Mouse (Mus musculus) limb, embryonic 12.5 days (tissue): ENCODE measurements around the gene Crot. TPM values are rescaled to one million over a fixed set of nuclear protein-coding genes. Genes with fewer than 3 reads are reported as not detected.

Experiments used
- ATAC-seq: fragments of 200-750 bp; cut with Nextera tagmentation; 2 replicates; pipeline ENCODE4 v1.8.0; 2017; ENCODE audit warnings: low read depth, moderate TSS enrichment; ENCODE audit not compliant: insufficient number of reproducible peaks, insufficient read depth, low FRiP score, low TSS enrichment
- H3K27ac ChIP-seq: fragments of 300-500 bp; sonication (generic); 2 replicates; pipeline ENCODE4 v1.5.1; 2016; ENCODE audit warnings: mild to moderate bottlenecking, moderate library complexity
- H3K27me3 ChIP-seq: fragments of 300-500 bp; sonication (generic); 2 replicates; pipeline ENCODE4 v1.6.1; 2016; ENCODE audit warnings: mild to moderate bottlenecking, moderate library complexity
- H3K36me3 ChIP-seq: fragments of 300-500 bp; sonication (generic); 2 replicates; pipeline ENCODE4 v1.6.1; 2016; ENCODE audit warnings: mild to moderate bottlenecking, moderate library complexity
- H3K4me1 ChIP-seq: fragments of 300-500 bp; sonication (generic); replicated peaks from 2 replicates; pipeline ENCODE4 v1.6.1; 2016
- H3K4me2 ChIP-seq: fragments of 300-500 bp; sonication (generic); 2 replicates; pipeline ENCODE4 v1.6.1; 2016; ENCODE audit warnings: mild to moderate bottlenecking, moderate library complexity
- H3K4me3 ChIP-seq: fragments of 300-500 bp; sonication (generic); replicated peaks from 2 replicates; pipeline ENCODE4 v1.5.1; 2016; ENCODE audit warnings: mild to moderate bottlenecking
- H3K9ac ChIP-seq: fragments of 300-500 bp; sonication (generic); replicated peaks from 2 replicates; pipeline ENCODE4 v1.6.1; 2016; ENCODE audit warnings: mild to moderate bottlenecking, moderate library complexity
- H3K9me3 ChIP-seq: fragments of 300-500 bp; sonication (generic); 2 replicates; pipeline ENCODE4 v1.6.1; 2016; ENCODE audit warnings: mild to moderate bottlenecking, moderate library complexity
- WGBS: fragments of 180-500 bp; shearing (Covaris S2); methylation state at CpG from one replicate; pipeline ENCODE4 v1.1.7; 2016; 5-methylcytosine and 5-hydroxymethylcytosine counted together
- polyA plus RNA-seq: library from polyadenylated mRNA; unstranded; fragments of >200 nt; fragmentation: Nextera tagmentation; extraction: Ambion mirVana; gene quantifications from 2 replicates; pipeline ENCODE4 v1.2.1, GENCODE M21; 2016

The Crot gene
- polyA plus RNA-seq, 1 experiment from 2014 or later: 49.9 TPM

- Histone ChIP-seq H3K4me1 (peaks cover 8% of the 10 kb centered on the region; the same call in 1 of the 2 replicates), H3K36me3 (peaks cover 19% of the 10 kb centered on the region; the same call in 1 of the 2 replicates), H3K27me3 (no peaks in the 10 kb centered on the region), H3K9ac (peak overlapping the region; percentile 86), H3K27ac (peak overlapping the region; percentile 93), H3K9me3 (no peaks in the 10 kb centered on the region), H3K4me3 (peak overlapping the region; percentile 72), H3K4me2 (peak overlapping the region; percentile 60)
- ATAC-seq: no peak
- WGBS: 14% methylated on average over 13 of the region's 13 CpGs
Observed at GRCm38 (mm10) chr5:8995966-8996685, 998 bp downstream of the Crot start.

DNA sequence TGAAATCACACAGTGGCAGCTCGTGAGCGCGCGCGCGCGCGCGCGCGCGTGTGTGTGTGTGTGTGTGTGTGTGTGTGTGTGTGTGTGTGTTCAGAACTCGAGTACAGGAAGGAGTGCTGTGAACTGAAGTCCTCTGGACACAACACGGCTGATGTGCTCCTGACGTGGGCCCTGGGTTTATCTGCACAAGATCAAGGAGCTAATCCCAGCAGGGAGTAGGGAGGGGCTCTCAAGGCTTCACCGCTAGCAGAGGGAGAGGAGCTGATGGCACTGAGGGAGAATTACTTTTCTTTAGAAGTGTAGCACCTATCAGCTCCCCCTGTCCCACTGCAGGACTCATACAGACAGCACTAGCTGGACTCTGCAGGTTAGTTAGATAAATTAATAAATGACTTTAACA is 5.5 kb downstream of the Crot start:
- Histone ChIP-seq H3K4me1 (peaks cover 8% of the 10 kb centered on the region; the same call in 1 of the 2 replicates), H3K27me3 (no peaks in the 10 kb centered on the region), H3K9me3 (no peaks in the 10 kb centered on the region), H3K9ac (no peak overlapping the region), H3K4me2 (no peak overlapping the region), H3K4me3 (no peak overlapping the region), H3K27ac (no peak overlapping the region), H3K36me3 (peaks cover 49% of the 10 kb centered on the region)
- no peak for ATAC-seq
- WGBS: 89% methylated on average over 16 of the region's 16 CpGs

- Histone ChIP-seq H3K27ac (no peak overlapping the region), H3K27me3 (no peaks in the 10 kb centered on the region), H3K4me3 (no peak overlapping the region), H3K9ac (no peak overlapping the region), H3K9me3 (no peaks in the 10 kb centered on the region), H3K4me1 (no peaks in the 10 kb centered on the region; the same call in 1 of the 2 replicates), H3K4me2 (no peak overlapping the region), H3K36me3 (peaks cover 56% of the 10 kb centered on the region)
- no peak for ATAC-seq
- WGBS: 89% methylated on average over 13 of the region's 13 CpGs
Observed at GRCm38 (mm10) chr5:8990526-8990925, 6.6 kb downstream of the Crot start.

- ATAC-seq: no peak
- Histone ChIP-seq H3K27me3 (no peaks in the 10 kb centered on the region), H3K9ac (no peak overlapping the region), H3K9me3 (no peaks in the 10 kb centered on the region), H3K27ac (no peak overlapping the region), H3K4me2 (no peak overlapping the region), H3K36me3 (peaks cover 61% of the 10 kb centered on the region), H3K4me1 (no peaks in the 10 kb centered on the region), H3K4me3 (no peak overlapping the region)
- 94% methylated on average over 5 of the region's 5 CpGs for WGBS
Observed at GRCm38 (mm10) chr5:8987925-8988324, 9.2 kb downstream of the Crot start.

DNA sequence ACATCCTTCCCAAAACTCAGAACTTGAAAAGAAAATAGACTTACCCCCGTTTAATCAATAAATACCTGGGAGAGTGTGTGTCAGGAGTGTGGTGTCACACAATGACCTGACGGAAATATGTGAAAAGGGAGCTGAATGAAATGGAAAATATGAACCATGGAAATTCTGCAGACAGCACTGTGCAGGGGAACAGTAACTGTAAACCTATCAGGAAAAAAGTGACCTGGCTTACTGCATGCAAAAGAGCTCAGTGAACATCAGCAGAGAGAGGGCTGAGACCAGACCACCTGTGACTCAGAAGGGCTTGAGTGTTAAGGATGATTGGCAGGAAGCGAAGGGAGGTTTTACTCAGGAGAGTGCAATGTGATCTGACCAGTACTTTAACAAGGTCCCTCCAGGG is 11.7 kb downstream of the Crot start:
- H3K9me3 ChIP-seq: no peaks in the 10 kb centered on the region
- ATAC-seq: no peak
- no peaks in the 10 kb centered on the region for H3K27me3 ChIP-seq
- no peak overlapping the region for H3K4me2 ChIP-seq
- H3K9ac ChIP-seq: no peak overlapping the region
- 88% methylated on average over 3 of the region's 3 CpGs for WGBS
- no peak overlapping the region for H3K27ac ChIP-seq
- no peaks in the 10 kb centered on the region for H3K4me1 ChIP-seq
- no peak overlapping the region for H3K4me3 ChIP-seq
- peaks cover 63% of the 10 kb centered on the region for H3K36me3 ChIP-seq

- H3K27ac ChIP-seq: no peak overlapping the region
- no peaks in the 10 kb centered on the region for H3K9me3 ChIP-seq
- peaks cover 57% of the 10 kb centered on the region for H3K36me3 ChIP-seq
- H3K27me3 ChIP-seq: no peaks in the 10 kb centered on the region
- H3K4me3 ChIP-seq: no peak overlapping the region
- H3K4me2 ChIP-seq: no peak overlapping the region
- no peaks in the 10 kb centered on the region for H3K4me1 ChIP-seq
- H3K9ac ChIP-seq: no peak overlapping the region
- no peak for ATAC-seq
Observed at GRCm38 (mm10) chr5:8974721-8975120, 22.4 kb downstream of the Crot start.

DNA sequence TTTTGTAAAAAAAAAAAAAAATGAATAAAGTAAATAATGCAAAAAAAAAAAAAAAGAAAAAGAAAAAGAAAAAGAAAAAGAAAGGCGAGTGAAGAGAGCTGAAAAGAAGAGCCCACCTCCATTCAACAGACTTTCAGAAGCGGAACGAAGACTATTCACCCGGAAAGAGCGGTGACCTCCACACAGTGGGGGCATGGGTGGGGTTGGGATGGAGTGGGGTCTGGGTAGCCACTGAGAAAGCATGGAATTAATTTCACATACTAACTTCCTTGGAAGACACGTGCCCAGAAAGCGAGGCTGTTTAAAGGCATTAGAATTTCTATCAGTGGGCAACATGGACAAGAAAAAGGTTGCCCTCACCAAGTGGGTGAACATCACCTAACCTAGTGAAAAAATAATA is 24.8 kb downstream of the Crot start:
- ATAC-seq: no peak
- Histone ChIP-seq H3K9ac (no peak overlapping the region), H3K9me3 (no peaks in the 10 kb centered on the region), H3K27me3 (no peaks in the 10 kb centered on the region), H3K4me3 (no peak overlapping the region), H3K27ac (no peak overlapping the region), H3K4me2 (no peak overlapping the region), H3K4me1 (no peaks in the 10 kb centered on the region), H3K36me3 (peaks cover 67% of the 10 kb centered on the region)
- WGBS: 96% methylated on average over 6 of the region's 7 CpGs

- no peak overlapping the region for H3K27ac ChIP-seq
- no peaks in the 10 kb centered on the region for H3K4me1 ChIP-seq
- H3K9me3 ChIP-seq: no peaks in the 10 kb centered on the region
- no peaks in the 10 kb centered on the region for H3K27me3 ChIP-seq
- ATAC-seq: no peak
- no peak overlapping the region for H3K4me3 ChIP-seq
- H3K4me2 ChIP-seq: no peak overlapping the region
- peaks cover 83% of the 10 kb centered on the region for H3K36me3 ChIP-seq
- 89% methylated on average over 2 of the region's 2 CpGs for WGBS
- no peak overlapping the region for H3K9ac ChIP-seq
Observed at GRCm38 (mm10) chr5:8970694-8971093, 26.4 kb downstream of the Crot start.

GRCm38 (mm10) chr5:8964487-8964886 is 32.6 kb downstream of the Crot start:
- H3K36me3 ChIP-seq: peaks cover 61% of the 10 kb centered on the region
- no peak overlapping the region for H3K4me3 ChIP-seq
- ATAC-seq: no peak
- no peaks in the 10 kb centered on the region for H3K9me3 ChIP-seq
- 92% methylated on average over 5 of the region's 5 CpGs for WGBS
- no peak overlapping the region for H3K9ac ChIP-seq
- no peak overlapping the region for H3K27ac ChIP-seq
- no peak overlapping the region for H3K4me2 ChIP-seq
- no peaks in the 10 kb centered on the region for H3K27me3 ChIP-seq
- H3K4me1 ChIP-seq: no peaks in the 10 kb centered on the region

DNA sequence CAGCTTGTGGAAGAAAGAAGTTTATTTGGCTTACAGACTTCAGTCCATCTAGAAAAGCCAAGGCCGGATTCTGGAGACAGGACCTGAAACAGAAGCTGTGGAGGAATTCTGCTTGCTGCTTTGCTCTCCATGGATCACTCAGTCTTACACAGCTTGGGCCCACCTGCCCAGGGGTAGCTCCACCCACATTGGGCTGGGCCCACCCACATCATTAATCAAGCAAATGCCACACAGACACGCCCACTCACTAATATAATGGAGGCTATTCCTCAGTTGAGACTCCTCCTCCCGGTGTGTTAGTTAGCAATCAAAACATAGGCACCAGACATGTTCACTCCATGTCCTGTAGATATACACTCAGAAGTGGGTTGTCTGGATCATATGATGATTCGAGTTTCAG is 36.6 kb downstream of the Crot start:
- Histone ChIP-seq H3K9me3 (no peaks in the 10 kb centered on the region), H3K27ac (no peak overlapping the region), H3K4me3 (no peak overlapping the region), H3K9ac (no peak overlapping the region), H3K4me1 (no peaks in the 10 kb centered on the region), H3K27me3 (no peaks in the 10 kb centered on the region), H3K4me2 (no peak overlapping the region), H3K36me3 (peaks cover 24% of the 10 kb centered on the region)
- ATAC-seq: no peak
- WGBS: 81% methylated on average over 4 of the region's 4 CpGs

DNA sequence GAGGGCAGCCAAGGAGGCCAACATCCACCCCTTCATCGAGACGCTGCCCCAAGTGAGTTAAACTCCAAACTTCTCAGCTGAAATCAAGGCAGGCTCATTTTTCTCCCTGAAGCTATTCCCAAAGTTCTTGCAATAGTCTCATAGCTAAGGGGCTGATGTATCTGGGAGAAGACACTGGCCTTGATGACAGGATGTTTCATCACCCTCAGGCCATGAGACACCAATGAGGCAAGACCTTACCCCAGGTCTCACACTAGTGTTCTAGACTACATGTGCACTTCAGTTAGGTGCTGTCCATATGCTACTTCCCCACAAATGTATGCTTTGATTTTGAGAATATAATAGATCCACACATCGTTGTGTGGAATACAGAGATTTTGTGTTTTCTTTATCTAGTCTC is 41.6 kb downstream of the Crot start:
- Histone ChIP-seq H3K4me3 (no peak overlapping the region), H3K36me3 (no peaks in the 10 kb centered on the region), H3K27ac (no peak overlapping the region), H3K27me3 (no peaks in the 10 kb centered on the region), H3K4me1 (no peaks in the 10 kb centered on the region), H3K9me3 (no peaks in the 10 kb centered on the region), H3K4me2 (no peak overlapping the region), H3K9ac (no peak overlapping the region)
- 97% methylated on average over 3 of the region's 3 CpGs for WGBS
- no peak for ATAC-seq

DNA sequence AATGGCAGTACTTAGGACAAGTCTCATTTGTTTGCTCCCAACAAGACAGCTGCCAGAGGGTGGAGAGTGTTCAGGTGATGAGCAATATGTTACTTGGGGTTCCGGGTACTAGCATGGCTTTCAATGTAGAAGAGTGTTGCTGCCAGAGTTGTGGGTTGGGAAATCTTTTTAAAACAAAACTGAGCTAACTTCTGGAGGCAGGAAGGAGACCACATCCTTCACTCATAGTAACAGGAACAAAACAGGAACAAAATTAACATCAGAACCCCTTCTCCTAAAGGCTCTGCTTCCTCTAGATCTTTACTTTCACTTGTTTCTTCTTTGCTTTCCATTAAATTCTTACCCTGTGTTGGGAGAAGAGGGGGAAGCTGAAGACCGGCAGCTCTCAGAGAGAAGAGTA is 43.5 kb downstream of the Crot start:
- Histone ChIP-seq H3K9me3 (no peaks in the 10 kb centered on the region), H3K27me3 (no peaks in the 10 kb centered on the region), H3K36me3 (no peaks in the 10 kb centered on the region), H3K4me2 (no peak overlapping the region), H3K9ac (no peak overlapping the region), H3K4me1 (no peaks in the 10 kb centered on the region), H3K4me3 (no peak overlapping the region), H3K27ac (no peak overlapping the region)
- WGBS: 84% methylated on average over 2 of the region's 2 CpGs
- no peak for ATAC-seq
